Mouse (Mus musculus) right cerebral cortex, postnatal 14 days (tissue): ENCODE results near the gene Zfp30.

ENCODE experiments used
- DNase-seq: peaks from one replicate; pipeline ENCODE4 v3.0.0; 2022

Zfp30 gene

GRCm38 (mm10) chr7:29783871-29784551 is at the start of gene Zfp30:
TSS of gene Zfp30 (plus strand) at chr7:29783998.
- DNase-seq, result peak; percentile 83

GRCm38 (mm10) chr7:29742258-29742657 is 41.5 kb upstream of the Zfp30 start:
- DNase-seq, result no peak

GRCm38 (mm10) chr7:29760476-29760875 is 23.3 kb upstream of the Zfp30 start:
- DNase-seq, result no peak

DNA sequence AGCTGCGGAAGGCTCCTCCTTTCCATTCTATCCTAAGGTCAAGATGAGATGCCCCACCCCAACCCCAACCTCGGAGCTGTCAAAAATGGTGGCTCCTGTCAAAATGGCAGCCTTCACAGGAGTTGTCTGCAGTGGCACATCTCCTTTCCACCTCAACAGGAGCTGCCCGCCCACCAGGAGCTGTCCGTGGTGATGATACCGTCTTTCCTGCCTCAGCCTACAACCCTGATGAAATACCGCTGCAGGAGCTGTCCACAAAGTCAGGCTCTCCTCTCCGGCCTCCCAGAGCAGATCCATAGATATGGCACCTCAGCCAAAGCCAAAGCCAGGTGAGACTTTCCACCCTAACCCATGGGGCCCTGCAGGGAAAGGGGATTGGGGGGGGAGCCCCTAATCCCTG is 19.1 kb upstream of the Zfp30 start:
- no peak for DNase-seq

DNA sequence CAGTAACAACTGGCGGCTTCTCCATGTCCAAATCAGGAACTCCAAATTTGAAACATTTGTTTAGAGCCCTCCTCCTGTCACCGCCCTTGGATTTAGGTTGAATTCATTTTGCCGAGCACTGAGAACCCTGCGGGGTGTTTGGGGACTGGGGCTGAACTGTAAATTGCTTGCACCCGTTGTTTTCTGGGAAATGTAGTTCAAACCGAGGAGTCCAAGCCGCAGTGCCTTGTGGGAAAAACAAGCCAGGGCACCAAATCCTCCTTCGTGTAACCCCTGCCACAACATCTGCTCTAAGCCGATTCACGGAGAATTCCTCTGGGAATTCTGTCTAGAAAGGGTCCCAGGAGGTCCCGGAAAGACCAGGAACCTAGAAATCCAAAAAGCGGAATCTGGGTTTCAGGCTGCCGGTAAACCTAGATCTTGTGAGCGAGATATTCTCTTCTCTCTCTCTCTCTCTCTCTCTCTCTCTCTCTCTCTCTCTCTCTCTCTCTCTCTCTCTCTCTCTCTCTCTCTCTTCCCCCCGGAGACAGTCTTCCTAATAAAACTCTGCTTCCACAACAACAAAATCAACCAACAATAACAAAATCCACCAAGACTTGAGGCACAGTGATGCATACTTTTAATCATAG is 16.6 kb upstream of the Zfp30 start:
- DNase-seq, result peak; percentile 70

DNA sequence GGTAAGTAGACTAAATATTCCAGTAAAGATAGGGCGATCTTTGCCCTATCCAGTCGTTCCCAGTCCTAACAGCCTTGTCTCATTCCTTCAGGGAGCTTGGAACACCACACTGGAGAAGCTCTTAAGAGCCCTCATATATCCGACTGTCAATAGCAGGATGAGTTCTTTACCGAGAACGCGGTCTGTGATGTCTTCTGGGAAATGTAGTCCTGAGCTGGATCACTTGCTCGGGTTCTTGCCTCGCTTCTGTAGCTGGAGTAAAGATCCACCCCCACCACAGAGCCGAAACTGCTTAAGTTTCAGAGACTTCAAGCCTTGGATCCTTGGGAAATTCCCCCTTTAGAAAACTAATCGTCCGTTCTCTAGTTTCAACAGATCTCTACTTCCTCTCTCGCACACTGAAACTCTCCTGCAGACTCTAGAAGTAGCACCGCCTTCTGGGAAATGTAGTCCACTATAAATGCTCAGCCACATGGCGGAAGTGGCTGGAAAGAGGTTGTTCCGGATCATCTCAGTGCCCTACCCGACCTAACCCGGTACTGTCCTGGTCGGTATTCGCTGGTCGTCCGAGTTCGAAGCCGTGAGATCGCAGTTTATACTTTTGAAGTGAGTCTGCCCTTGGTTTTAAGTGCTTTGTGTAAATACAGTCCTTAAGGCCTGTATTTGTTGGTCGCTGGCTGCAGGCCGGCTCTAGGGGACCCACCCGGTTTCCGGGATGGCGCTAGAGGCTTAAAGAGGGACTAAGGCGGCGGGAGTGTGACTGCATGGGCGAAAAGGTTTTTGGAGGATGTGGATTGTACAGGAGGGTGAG is 15.5 kb upstream of the Zfp30 start, which contains the start of gene Zfp84:
Gene Zfp84, plus strand, starts transcription at position 463 of the 811 bp plus-strand sequence.
- DNase-seq, result peak; percentile 73

DNA sequence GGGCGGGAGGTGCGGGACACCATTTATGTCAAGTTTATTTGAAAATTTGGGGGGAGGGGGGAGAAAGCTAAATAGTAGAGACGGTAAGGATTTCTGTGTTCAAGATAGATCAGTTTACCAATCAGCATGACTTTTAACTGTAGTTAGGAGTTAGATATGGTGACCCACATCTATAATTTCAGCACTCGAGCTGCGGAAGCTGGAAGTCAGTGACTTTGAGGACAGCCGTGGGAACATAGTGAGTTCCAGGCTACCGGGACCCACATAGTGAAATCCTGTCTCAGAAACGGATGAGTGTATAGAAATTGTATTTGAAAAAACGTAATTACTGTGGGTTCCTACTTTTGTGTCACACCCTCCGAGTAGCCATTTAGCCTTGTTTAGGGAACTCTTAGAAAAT is 14.8 kb upstream of the Zfp30 start:
- no peak for DNase-seq

- no peak for DNase-seq
Measured at GRCm38 (mm10) chr7:29773503-29773902, 10.3 kb upstream of the Zfp30 start.

DNA sequence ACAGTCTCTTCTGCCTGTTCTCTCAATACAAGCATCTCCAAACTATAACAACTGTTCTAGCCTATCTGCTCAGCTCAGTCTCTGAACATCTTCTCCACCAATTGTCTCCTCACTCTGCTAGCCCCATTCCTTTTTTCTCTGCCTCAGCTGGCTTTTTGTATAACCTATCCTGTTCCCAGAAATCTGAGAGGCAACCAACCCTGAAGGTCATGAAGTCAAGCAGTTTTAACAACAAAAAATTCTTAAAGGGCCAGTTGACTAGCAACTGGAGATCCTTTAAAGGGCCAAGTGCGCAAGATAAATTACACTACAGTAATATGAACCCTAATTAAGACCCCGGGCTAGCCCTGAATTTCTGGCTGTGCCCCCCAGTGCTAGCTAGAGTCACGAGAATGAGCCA is 9.4 kb upstream of the Zfp30 start:
- no peak for DNase-seq

DNA sequence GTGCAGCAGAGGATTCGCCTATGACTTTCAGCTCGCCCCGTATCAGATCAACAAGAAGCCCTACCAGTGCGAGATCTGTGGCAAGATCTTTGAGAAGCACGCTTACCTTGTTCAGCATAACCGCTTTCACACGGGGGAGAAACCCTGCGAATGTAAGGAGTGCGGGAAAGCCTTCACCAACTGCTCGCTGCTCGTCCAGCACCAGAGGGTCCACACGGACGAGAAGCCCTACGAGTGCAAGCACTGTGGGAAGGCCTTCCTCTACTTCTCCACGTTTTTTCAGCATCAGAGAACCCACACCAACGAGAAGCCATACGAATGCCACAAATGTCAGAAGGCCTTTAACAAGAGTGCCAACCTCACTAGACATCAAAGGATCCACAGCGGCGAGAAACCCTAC is 7.2 kb upstream of the Zfp30 start:
- DNase-seq, result no peak

- DNase-seq, result no peak
Measured at GRCm38 (mm10) chr7:29777372-29777771, 6.4 kb upstream of the Zfp30 start.

GRCm38 (mm10) chr7:29785023-29785422 is 1.2 kb downstream of the Zfp30 start:
- DNase-seq, result no peak

DNA sequence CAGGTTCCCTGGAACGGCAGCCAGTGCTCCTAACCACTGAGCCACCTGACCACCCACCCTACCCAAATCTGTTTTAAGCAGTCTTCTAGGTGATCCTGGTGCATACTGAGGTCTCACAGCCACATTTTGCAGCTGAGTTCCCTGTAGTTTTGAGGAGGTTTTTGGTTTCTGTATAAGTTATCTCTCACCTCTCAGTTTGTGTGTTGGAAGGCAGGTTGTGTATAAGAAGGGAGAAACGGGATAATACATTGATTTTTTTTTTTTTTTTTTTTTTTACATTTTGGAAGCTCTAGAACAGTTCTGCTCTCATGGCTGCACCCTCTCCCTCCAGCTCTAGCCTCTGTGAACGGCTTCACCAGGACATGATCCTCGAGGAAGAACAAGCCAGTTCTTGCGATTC is 2.1 kb downstream of the Zfp30 start:
- DNase-seq, result no peak

- no peak for DNase-seq
Measured at GRCm38 (mm10) chr7:29792906-29793305, 9.1 kb downstream of the Zfp30 start.

GRCm38 (mm10) chr7:29807046-29807445 is 23.2 kb downstream of the Zfp30 start:
- DNase-seq, result no peak

- no peak for DNase-seq
Measured at GRCm38 (mm10) chr7:29812244-29812643, 28.4 kb downstream of the Zfp30 start.

- no peak for DNase-seq
Measured at GRCm38 (mm10) chr7:29814381-29814780, 30.6 kb downstream of the Zfp30 start.

GRCm38 (mm10) chr7:29815061-29815784 is 31.4 kb downstream of the Zfp30 start:
- DNase-seq, result no peak

- DNase-seq, result peak; percentile 80
Measured at GRCm38 (mm10) chr7:29815910-29816429, 32.2 kb downstream of the Zfp30 start, which contains the start of gene Zfp790. TSS of gene Zfp790 (plus strand) at chr7:29816114.

GRCm38 (mm10) chr7:29818619-29819254 is 34.9 kb downstream of the Zfp30 start:
- DNase-seq, result peak; percentile 46

- no peak for DNase-seq
Measured at GRCm38 (mm10) chr7:29828001-29828400, 44.2 kb downstream of the Zfp30 start.

GRCm38 (mm10) chr7:29829804-29830203 is 46.0 kb downstream of the Zfp30 start:
- no peak for DNase-seq
